Mouse (Mus musculus) lung, postnatal 0 days (tissue): ENCODE measurements around the gene Prrt1. TPM values are rescaled to one million over a fixed set of nuclear protein-coding genes. Genes with fewer than 3 reads are reported as not detected.

Experiments
- ATAC-seq: fragments of 200-750 bp; cut with Nextera tagmentation; 2 replicates; pipeline ENCODE4 v1.8.0; 2017; ENCODE audit warnings: moderate library complexity
- DNase-seq: peaks from one replicate; pipeline ENCODE4 v3.0.0-alpha.2; 2016; ENCODE audit warnings: low spot score
- H3K27ac ChIP-seq: fragments of 300-500 bp; sonication (generic); 2 replicates; pipeline ENCODE4 v1.5.1; 2014; ENCODE audit warnings: antibody characterized with exemption, mild to moderate bottlenecking, low read length, mixed read lengths
- H3K27me3 ChIP-seq: fragments of 300-500 bp; sonication (generic); replicated peaks from 2 replicates; pipeline ENCODE4 v1.6.1; 2014; ENCODE audit warnings: low read length, mixed read lengths; ENCODE audit not compliant: insufficient read depth
- H3K36me3 ChIP-seq: fragments of 300-500 bp; sonication (generic); 2 replicates; pipeline ENCODE4 v1.6.1; 2014; ENCODE audit warnings: low read length, mixed read lengths; ENCODE audit not compliant: insufficient read depth
- H3K4me1 ChIP-seq: fragments of 300-500 bp; sonication (generic); 2 replicates; pipeline ENCODE4 v1.6.1; 2014; ENCODE audit warnings: antibody characterized with exemption, low read depth, low read length, mixed read lengths; ENCODE audit not compliant: insufficient read depth
- H3K4me2 ChIP-seq: fragments of 300-500 bp; sonication (generic); replicated peaks from 2 replicates; pipeline ENCODE4 v1.6.1; 2014; ENCODE audit warnings: low read depth, mild to moderate bottlenecking, low read length, moderate library complexity, mixed read lengths
- H3K4me3 ChIP-seq: fragments of 300-500 bp; sonication (generic); 2 replicates; pipeline ENCODE4 v1.5.1; 2014; ENCODE audit warnings: low read depth, low read length
- H3K9ac ChIP-seq: fragments of 300-500 bp; sonication (generic); replicated peaks from 2 replicates; pipeline ENCODE4 v1.6.1; 2014; ENCODE audit warnings: low read depth, mild to moderate bottlenecking
- H3K9me3 ChIP-seq: fragments of 300-500 bp; sonication (generic); 2 replicates; pipeline ENCODE4 v1.6.1; 2016; ENCODE audit warnings: low read length, mixed read lengths
- CTCF ChIP-seq: IDR thresholded peaks from 2 replicates; pipeline ENCODE4 v1.5.1; 2016; ENCODE audit warnings: antibody characterized with exemption, mild to moderate bottlenecking
- EP300 ChIP-seq: IDR thresholded peaks from 2 replicates; pipeline ENCODE4 v1.6.1; 2016; ENCODE audit warnings: antibody characterized with exemption, mild to moderate bottlenecking, control low read depth
- WGBS: fragments of 180-500 bp; shearing (Covaris S2); extraction: QIAGEN DNeasy Blood & Tissue Kit; methylation state at CpG from one replicate; pipeline ENCODE4 v1.1.7; 2014; 5-methylcytosine and 5-hydroxymethylcytosine counted together
- polyA plus RNA-seq: library from polyadenylated mRNA; unstranded; fragments of >200 nt; fragmentation: Nextera tagmentation; extraction: Ambion mirVana; gene quantifications from 2 replicates; pipeline ENCODE4 v1.2.1, GENCODE M21; 2015

Gene Prrt1
- polyA plus RNA-seq, 1 experiment from 2014 or later: 0.29 TPM

- H3K36me3 ChIP-seq: no peaks in the 10 kb centered on the region
- peak overlapping the region; percentile 81 for H3K4me3 ChIP-seq
- WGBS: 13% methylated on average over 24 of the region's 24 CpGs
- H3K4me2 ChIP-seq: peak overlapping the region; percentile 96
- TF ChIP-seq EP300: 0 out of 2 replicates have a peak, but pooled peaks have one; percentile 1
- no peak for TF ChIP-seq CTCF
- DNase-seq: peak; percentile 89
- H3K27me3 ChIP-seq: no peaks in the 10 kb centered on the region
- H3K4me1 ChIP-seq: peaks cover 21% of the 10 kb centered on the region
- H3K9me3 ChIP-seq: no peaks in the 10 kb centered on the region
- peak overlapping the region; percentile 36 for H3K9ac ChIP-seq
- peak; percentile 1; the same call in 1 of the 2 replicates for ATAC-seq
- H3K27ac ChIP-seq: peak overlapping the region; percentile 96
These were observed 24.7 kb upstream of the Prrt1 start for GRCm38 (mm10) chr17:34604511-34605237.

GRCm38 (mm10) chr17:34605609-34606008 lies 23.7 kb upstream of the Prrt1 start:
- Histone ChIP-seq H3K27ac (peak overlapping the region; percentile 96), H3K4me3 (peak overlapping the region; percentile 81), H3K4me2 (peak overlapping the region; percentile 96), H3K36me3 (no peaks in the 10 kb centered on the region), H3K27me3 (no peaks in the 10 kb centered on the region), H3K9me3 (no peaks in the 10 kb centered on the region), H3K9ac (peak overlapping the region; percentile 74), H3K4me1 (peaks cover 21% of the 10 kb centered on the region)
- TF ChIP-seq CTCF (no peak), EP300 (no peak)
- DNase-seq (peak; percentile 97), ATAC-seq (peak; percentile 33)
- 3% methylated on average over 20 of the region's 30 CpGs for WGBS

- peak overlapping the region; percentile 96 for H3K27ac ChIP-seq
- peak overlapping the region; percentile 74 for H3K9ac ChIP-seq
- TF ChIP-seq EP300 (no peak), CTCF (no peak)
- peaks cover 21% of the 10 kb centered on the region for H3K4me1 ChIP-seq
- ATAC-seq (no peak), DNase-seq (peak; percentile 46)
- H3K4me3 ChIP-seq: peak overlapping the region; percentile 81
- peaks cover 3% of the 10 kb centered on the region; the same call in 1 of the 2 replicates for H3K36me3 ChIP-seq
- no peaks in the 10 kb centered on the region for H3K9me3 ChIP-seq
- peak overlapping the region; percentile 96 for H3K4me2 ChIP-seq
- H3K27me3 ChIP-seq: no peaks in the 10 kb centered on the region
- WGBS: 10% methylated on average over 29 of the region's 32 CpGs
These were observed 22.9 kb upstream of the Prrt1 start for GRCm38 (mm10) chr17:34606186-34607039.

- Histone ChIP-seq H3K4me1 (peaks cover 12% of the 10 kb centered on the region), H3K9me3 (no peaks in the 10 kb centered on the region), H3K36me3 (peaks cover 11% of the 10 kb centered on the region), H3K9ac (no peak overlapping the region), H3K27me3 (no peaks in the 10 kb centered on the region), H3K4me2 (no peak overlapping the region), H3K27ac (no peak overlapping the region), H3K4me3 (no peak overlapping the region)
- ATAC-seq (no peak), DNase-seq (no peak)
- 66% methylated on average over 7 of the region's 7 CpGs for WGBS
- TF ChIP-seq CTCF (no peak), EP300 (no peak)
These were observed 21.3 kb upstream of the Prrt1 start for GRCm38 (mm10) chr17:34607997-34608396.

GRCm38 (mm10) chr17:34611050-34611449 lies 18.3 kb upstream of the Prrt1 start:
- TF ChIP-seq EP300 (no peak), CTCF (no peak)
- H3K4me1 ChIP-seq: 0 out of 2 replicates have a peak, but pooled peaks cover 5% of the 10 kb centered on the region
- H3K4me3 ChIP-seq: no peak overlapping the region
- no peak overlapping the region for H3K9ac ChIP-seq
- 87% methylated on average over 8 of the region's 8 CpGs for WGBS
- H3K27ac ChIP-seq: no peak overlapping the region
- H3K4me2 ChIP-seq: no peak overlapping the region
- H3K36me3 ChIP-seq: peaks cover 19% of the 10 kb centered on the region
- DNase-seq: no peak
- H3K27me3 ChIP-seq: no peaks in the 10 kb centered on the region
- no peaks in the 10 kb centered on the region for H3K9me3 ChIP-seq
- ATAC-seq: no peak

- Histone ChIP-seq H3K4me2 (no peak overlapping the region), H3K27ac (no peak overlapping the region), H3K4me3 (no peak overlapping the region), H3K36me3 (peaks cover 26% of the 10 kb centered on the region), H3K4me1 (0 out of 2 replicates have a peak, but pooled peaks cover 5% of the 10 kb centered on the region), H3K9me3 (no peaks in the 10 kb centered on the region), H3K27me3 (no peaks in the 10 kb centered on the region), H3K9ac (no peak overlapping the region)
- no peak for TF ChIP-seq CTCF
- TF ChIP-seq EP300: no peak
- 75% methylated on average over 11 of the region's 11 CpGs for WGBS
- DNase-seq (no peak), ATAC-seq (no peak)
These were observed 16.2 kb upstream of the Prrt1 start for GRCm38 (mm10) chr17:34613054-34613645.
